Mouse (Mus musculus): ENCODE measurements around the gene Mrpl38.

GRCm38 (mm10) chr11:116093771-116094565, 44.7 kb downstream of the Mrpl38 start:
- TF ChIP-seq POLR2A (IDR thresholded peaks at IDR 0.05; ENCODE audit: insufficient read depth, low read depth, low read length) (no peak), CTCF (IDR thresholded peaks at IDR 0.05; ENCODE audit: insufficient read depth, low read depth, low read length) (no peak)
